Mouse (Mus musculus): ENCODE results near the gene Aig1.

The Aig1 gene

DNA sequence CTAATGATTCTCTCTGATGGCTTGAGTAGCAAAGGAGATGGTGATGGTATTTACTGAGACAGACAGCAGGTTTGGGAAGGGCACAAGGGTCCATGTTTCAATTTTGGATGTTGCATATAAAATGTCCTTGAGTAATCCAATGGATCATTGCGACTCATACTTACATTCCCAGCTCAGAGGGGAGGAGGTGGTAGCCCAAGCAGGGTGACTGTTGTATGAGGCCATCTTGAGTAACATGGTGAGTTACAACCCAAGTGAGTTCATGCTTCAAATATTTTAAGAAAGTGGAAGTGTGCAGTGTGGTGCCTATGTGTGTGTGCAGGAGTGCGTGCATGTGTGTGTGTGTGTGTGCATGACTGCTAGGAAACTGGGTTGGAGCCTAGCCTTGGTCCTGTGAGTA, 93.4 kb downstream of the Aig1 start:
- DNase-seq, result no peak

DNA sequence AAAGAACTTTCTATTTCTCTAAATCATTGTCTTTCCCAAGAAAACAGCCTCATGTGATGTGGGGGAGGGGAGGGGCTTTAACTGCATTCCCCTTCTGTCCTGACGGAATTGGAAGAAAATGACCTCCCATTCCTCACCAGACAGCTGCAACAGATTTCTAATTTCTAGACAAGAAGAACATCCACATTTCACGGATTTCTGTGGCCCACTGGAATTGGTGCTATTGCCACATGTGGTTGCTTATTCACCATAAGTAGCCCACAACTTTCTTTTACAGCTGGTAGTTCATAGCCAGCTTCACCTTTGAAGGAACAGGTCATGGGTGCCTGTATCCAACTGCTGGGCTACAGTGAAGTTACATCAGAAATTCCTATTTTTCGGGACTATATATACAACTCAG, 93.9 kb downstream of the Aig1 start:
- DNase-seq, result no peak

GRCm38 (mm10) chr10:13770720-13771119, 98.1 kb downstream of the Aig1 start:
- peak; percentile 58 for DNase-seq

GRCm38 (mm10) chr10:13769789-13770188, 99.0 kb downstream of the Aig1 start:
- no peak for DNase-seq

- DNase-seq, result no peak
Observed at GRCm38 (mm10) chr10:13768866-13769265, 99.9 kb downstream of the Aig1 start.

GRCm38 (mm10) chr10:13767076-13767475, 101.7 kb downstream of the Aig1 start:
- DNase-seq, result peak; percentile 42

DNA sequence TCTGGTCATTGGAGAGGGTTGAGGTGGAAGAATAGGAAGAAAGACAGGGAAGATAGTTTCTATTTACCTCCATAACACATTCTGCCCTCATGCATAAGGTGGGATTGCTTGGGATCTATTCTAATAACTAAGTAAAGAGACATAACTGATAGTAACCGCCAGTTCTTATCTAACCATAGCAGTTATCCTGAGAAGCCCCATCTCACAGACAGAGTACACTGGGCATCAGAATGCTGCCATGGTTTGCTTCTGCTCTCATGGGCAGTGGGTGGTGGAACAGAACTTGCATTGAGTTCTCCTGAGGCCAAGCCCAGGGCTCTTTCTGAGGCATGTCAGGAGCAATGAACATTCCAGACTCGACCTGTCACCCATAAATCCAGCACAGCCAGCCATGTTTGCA, 105.6 kb downstream of the Aig1 start:
- no peak for DNase-seq

DNA sequence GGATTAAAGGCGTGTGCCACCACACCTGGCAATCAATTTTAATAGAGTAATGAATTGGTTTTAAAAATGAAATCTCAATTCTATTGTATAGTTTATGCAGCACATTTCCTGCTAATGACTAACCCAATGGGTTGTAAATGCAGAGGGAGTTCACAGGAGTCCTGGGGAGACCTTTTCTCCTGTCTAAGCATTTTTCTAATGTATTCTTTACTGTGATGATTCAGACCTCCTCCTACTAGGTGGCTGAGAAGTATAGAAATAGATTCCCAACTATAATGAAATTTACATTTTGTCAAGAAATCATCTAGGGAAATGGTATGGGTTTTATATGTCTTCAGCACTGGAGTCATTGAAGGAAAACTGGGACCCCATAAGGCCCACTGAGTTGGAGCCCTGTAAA, 114.1 kb downstream of the Aig1 start:
- no peak for DNase-seq

GRCm38 (mm10) chr10:13753777-13754176, 115.0 kb downstream of the Aig1 start:
- no peak for DNase-seq

- DNase-seq, result peak; percentile 89
Observed at GRCm38 (mm10) chr10:13739494-13740140, 129.2 kb downstream of the Aig1 start.

DNA sequence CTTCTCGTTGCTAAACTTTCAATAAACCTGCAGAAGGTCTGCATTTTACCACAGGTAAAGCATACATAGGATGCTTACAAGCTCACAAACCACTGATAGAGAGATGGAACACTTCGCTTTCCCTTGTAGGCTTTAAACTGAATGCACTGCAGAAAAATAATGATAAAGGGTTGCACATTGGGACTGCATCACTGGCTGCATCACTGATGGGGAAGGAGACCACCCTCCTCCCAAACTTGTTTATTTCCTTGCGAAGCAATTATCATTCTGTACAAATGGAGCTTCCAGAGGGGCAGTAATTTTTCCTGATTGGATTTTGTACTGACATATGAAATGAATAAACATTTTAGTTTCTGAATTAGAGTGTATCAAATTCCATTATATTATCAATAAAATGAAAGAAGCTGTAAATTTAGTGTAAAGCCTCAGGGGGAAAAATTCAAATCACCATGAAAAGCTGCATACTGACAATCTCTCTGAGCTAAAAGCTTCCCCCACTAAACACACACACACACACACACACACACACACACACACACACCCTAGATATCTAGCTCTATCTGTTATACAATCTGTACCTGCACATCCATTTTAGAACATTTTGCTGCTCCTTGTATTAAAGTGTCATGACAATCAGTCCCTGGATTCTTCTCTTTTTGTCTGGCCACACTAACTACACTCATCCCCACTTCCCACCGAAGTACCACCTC, 138.6 kb downstream of the Aig1 start:
- DNase-seq, result no peak

- DNase-seq, result no peak
Observed at GRCm38 (mm10) chr10:13727676-13728075, 141.1 kb downstream of the Aig1 start.

GRCm38 (mm10) chr10:13726206-13726605, 142.6 kb downstream of the Aig1 start:
- DNase-seq, result no peak

- DNase-seq, result no peak
Observed at GRCm38 (mm10) chr10:13725276-13725675, 143.5 kb downstream of the Aig1 start.

DNA sequence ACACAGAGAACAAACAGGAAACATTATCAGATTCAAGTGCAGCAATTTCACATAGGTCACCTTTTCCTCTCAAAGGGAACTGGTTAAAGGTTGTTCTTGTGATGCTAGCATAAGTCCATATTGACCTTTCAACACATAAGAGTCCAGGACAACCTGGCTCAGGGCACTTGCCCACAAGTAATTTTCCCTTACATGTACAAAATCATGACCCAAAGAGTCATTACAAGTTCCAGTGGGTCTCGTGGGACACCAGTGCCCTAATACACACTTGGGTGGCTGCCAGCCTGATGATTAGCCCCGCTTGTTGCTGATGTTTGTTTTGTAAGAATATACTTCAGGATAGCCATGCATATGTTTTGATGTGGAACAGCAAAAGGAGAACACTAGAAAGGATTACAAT, 152.6 kb downstream of the Aig1 start:
- no peak for DNase-seq

- no peak for DNase-seq
Observed at GRCm38 (mm10) chr10:13715584-13715983, 153.2 kb downstream of the Aig1 start.

GRCm38 (mm10) chr10:13714920-13715293, 153.9 kb downstream of the Aig1 start:
- no peak for DNase-seq

- DNase-seq, result peak; percentile 95
Observed at GRCm38 (mm10) chr10:13714199-13714919, 154.4 kb downstream of the Aig1 start.

- no peak for DNase-seq
Observed at GRCm38 (mm10) chr10:13713711-13714110, 155.1 kb downstream of the Aig1 start.

- DNase-seq, result no peak
Observed at GRCm38 (mm10) chr10:13713116-13713515, 155.7 kb downstream of the Aig1 start.

GRCm38 (mm10) chr10:13711281-13711829, 157.4 kb downstream of the Aig1 start:
- no peak for DNase-seq

DNA sequence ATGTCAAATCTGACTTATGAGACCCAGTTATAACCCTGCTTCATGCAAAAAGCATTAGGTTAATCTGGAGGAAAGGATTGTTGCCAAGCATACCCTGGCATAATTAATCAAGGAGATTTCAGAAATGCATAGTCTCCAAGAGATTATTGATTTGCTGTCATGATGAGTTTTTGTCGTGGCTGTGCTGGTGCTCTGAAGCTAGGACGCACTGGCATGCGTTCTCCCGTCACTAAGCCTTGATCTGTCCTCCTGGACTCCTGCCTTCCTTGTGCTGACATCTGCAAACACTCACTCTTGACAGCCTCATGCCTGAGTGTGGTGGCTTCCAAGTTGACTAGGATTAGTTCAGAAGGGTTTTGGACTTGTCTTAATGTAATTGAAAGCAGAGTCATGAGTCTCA, 163.0 kb downstream of the Aig1 start:
- no peak for DNase-seq

DNA sequence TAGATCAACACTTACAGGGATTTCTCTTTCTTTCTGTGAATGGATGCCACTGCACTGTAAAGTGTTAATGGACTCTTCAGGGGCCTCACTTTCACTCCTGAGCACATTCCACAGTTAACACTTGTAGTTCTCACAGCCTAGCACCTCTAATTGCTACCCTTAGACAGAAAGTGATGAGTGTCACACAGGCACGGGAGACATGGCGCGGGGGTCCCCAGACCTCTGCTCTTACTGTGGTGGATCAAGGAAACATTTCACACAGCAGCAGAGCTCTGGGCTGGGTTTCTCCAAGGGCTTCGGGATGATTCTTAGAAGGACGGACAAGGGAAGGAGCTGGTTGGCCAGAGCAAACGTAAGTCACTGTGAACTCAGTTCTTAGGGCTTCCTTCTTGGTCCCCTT, 166.1 kb downstream of the Aig1 start:
- no peak for DNase-seq

- peak; percentile 83 for DNase-seq
Observed at GRCm38 (mm10) chr10:13702043-13702442, 166.7 kb downstream of the Aig1 start.
